Mouse (Mus musculus): ENCODE data around the gene Slc7a5. TPM values are rescaled to one million over a fixed set of nuclear protein-coding genes. Genes with fewer than 3 reads are reported as not detected.

The Slc7a5 gene
- polyA plus RNA-seq, 1 experiment from 2014 or later, result 10.2 TPM

DNA sequence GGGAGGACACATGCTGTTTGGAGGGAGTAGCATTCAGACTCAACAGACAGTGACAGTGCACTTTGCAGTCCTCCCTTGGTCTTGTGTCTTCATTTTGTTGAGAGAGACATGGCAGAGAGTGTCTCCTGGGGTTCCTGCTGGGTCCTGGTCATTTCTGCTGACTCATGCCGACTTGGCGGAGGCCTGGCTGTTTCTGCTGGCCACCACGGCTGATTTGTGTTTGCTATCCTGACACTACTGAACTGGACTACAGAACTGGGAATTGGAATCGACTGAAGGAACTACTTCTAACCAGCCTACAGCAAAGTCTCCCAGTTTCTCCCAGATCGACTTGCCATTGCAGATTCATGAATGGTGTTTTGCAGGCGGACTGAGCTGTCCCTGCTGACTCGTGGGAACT is 31.2 kb upstream of the Slc7a5 start:
- H3K4me2 ChIP-seq (ENCODE audit: low read length), result no peak overlapping the region
- H3K4me1 ChIP-seq (replicated peaks; ENCODE audit: insufficient read depth, low read length), result no peaks in the 10 kb centered on the region
- H3K9me3 ChIP-seq (replicated peaks; ENCODE audit: low read length), result no peaks in the 10 kb centered on the region
- no peak for TF ChIP-seq CTCF (IDR thresholded peaks at IDR 0.05; ENCODE audit: low read depth)
- DNase-seq (ENCODE audit: low spot score), result no peak
- no peaks in the 10 kb centered on the region for H3K36me3 ChIP-seq (ENCODE audit: insufficient read depth, low read length)
- ATAC-seq (replicated peaks; ENCODE audit: low FRiP score, low read depth), result no peak
- H3K27ac ChIP-seq, result no peak overlapping the region
- 87% methylated on average over 7 of the region's 7 CpGs for WGBS
- no peak overlapping the region for H3K4me3 ChIP-seq (replicated peaks; ENCODE audit: low read depth, low read length)
- no peak overlapping the region for H3K9ac ChIP-seq (ENCODE audit: low read depth, low read length)
- H3K27me3 ChIP-seq (ENCODE audit: insufficient read depth, low read length), result no peaks in the 10 kb centered on the region

DNA sequence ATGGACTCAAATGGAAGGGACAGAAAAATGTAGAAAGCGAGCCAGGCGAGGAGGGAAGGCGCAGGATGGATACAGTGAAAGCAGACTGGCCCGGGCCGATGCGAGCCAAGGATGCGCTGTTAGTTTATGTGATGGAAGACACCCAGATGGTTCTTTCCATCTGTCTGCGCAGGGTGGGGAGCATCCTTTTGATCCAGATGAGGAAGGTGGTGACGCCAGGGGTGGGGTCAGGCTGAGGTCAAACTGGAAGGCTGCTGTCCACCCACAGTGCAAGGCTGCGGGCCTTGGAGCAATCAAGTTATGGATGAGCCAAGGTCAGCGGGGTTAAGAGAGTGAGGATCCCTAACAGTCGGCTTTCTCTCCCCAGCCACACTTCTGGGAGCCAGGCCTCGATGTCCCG is 28.9 kb upstream of the Slc7a5 start:
- H3K9ac ChIP-seq (ENCODE audit: low read depth, low read length), result no peak overlapping the region
- no peaks in the 10 kb centered on the region for H3K27me3 ChIP-seq (ENCODE audit: insufficient read depth, low read length)
- no peak overlapping the region for H3K4me2 ChIP-seq (ENCODE audit: low read length)
- H3K36me3 ChIP-seq (ENCODE audit: insufficient read depth, low read length), result no peaks in the 10 kb centered on the region
- H3K9me3 ChIP-seq (replicated peaks; ENCODE audit: low read length), result no peaks in the 10 kb centered on the region
- no peak for TF ChIP-seq CTCF (IDR thresholded peaks at IDR 0.05; ENCODE audit: low read depth)
- no peak for DNase-seq (ENCODE audit: low spot score)
- no peaks in the 10 kb centered on the region for H3K4me1 ChIP-seq (replicated peaks; ENCODE audit: insufficient read depth, low read length)
- no peak overlapping the region for H3K4me3 ChIP-seq (replicated peaks; ENCODE audit: low read depth, low read length)
- ATAC-seq (replicated peaks; ENCODE audit: low FRiP score, low read depth), result 0 out of 2 replicates have a peak, but pooled peaks have one; percentile 17
- WGBS, result 55% methylated on average over 14 of the region's 14 CpGs
- no peak overlapping the region for H3K27ac ChIP-seq

DNA sequence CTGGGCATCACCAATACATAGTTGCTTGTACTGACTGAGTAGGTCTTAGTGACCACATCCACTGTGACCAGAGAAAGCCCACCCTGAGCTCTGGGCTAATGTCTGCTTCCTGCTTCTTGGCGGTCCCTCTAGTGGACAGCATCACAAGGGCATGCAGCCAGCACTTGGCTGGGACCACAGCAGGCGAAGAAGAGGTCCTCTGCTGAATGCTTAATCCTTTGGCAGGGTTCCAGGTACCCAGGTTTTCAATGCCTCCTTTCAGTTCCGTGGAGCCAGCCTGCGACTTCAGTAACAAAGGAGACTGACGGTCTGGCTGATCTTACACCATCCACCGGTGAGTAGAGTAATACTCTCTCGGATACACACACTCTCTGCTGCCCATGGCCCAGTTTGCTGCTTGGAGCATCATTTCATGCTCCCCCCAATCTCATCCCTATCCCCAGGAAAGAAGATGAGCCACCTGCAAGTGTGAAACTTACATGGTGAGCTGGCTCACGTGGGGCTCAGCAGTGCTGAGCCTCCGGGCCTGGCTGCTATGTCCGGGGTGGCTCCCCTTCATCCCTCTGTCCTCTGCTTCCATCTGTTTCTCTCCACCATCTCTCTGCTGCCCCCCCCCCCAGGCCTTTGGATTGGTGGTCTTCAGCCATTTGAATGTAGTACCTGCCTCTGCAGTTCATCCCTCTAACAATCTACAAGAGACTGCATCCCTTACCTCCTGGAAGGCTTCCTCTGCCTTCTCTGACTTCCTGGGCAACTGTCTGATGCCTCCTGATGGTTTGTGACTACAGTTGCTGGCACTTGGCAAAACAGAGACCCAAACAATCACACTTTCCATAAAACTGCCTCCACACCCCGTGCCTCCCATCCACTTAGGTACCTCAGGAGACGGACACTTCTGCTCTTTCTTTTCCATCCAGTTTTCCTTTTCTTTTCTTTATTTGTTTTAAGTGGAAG is 28.1 kb upstream of the Slc7a5 start:
- Histone ChIP-seq H3K4me2 (ENCODE audit: low read length) (no peak overlapping the region), H3K27ac (no peak overlapping the region), H3K27me3 (ENCODE audit: insufficient read depth, low read length) (no peaks in the 10 kb centered on the region), H3K4me3 (replicated peaks; ENCODE audit: low read depth, low read length) (no peak overlapping the region), H3K4me1 (replicated peaks; ENCODE audit: insufficient read depth, low read length) (no peaks in the 10 kb centered on the region), H3K9ac (ENCODE audit: low read depth, low read length) (no peak overlapping the region), H3K9me3 (replicated peaks; ENCODE audit: low read length) (no peaks in the 10 kb centered on the region), H3K36me3 (ENCODE audit: insufficient read depth, low read length) (no peaks in the 10 kb centered on the region)
- ATAC-seq (replicated peaks; ENCODE audit: low FRiP score, low read depth) (no peak; the same call in 1 of the 2 replicates), DNase-seq (ENCODE audit: low spot score) (peak; percentile 51)
- 64% methylated on average over 12 of the region's 12 CpGs for WGBS
- peak; percentile 60; the same call in 1 of the 2 replicates for TF ChIP-seq CTCF (IDR thresholded peaks at IDR 0.05; ENCODE audit: low read depth)

- Histone ChIP-seq H3K27me3 (ENCODE audit: insufficient read depth, low read length) (no peaks in the 10 kb centered on the region), H3K9me3 (replicated peaks; ENCODE audit: low read length) (no peaks in the 10 kb centered on the region), H3K36me3 (ENCODE audit: insufficient read depth, low read length) (no peaks in the 10 kb centered on the region), H3K4me3 (replicated peaks; ENCODE audit: low read depth, low read length) (no peak overlapping the region), H3K4me2 (ENCODE audit: low read length) (no peak overlapping the region), H3K27ac (no peak overlapping the region), H3K9ac (ENCODE audit: low read depth, low read length) (no peak overlapping the region; the same call in 1 of the 2 replicates), H3K4me1 (replicated peaks; ENCODE audit: insufficient read depth, low read length) (no peaks in the 10 kb centered on the region)
- DNase-seq (ENCODE audit: low spot score) (no peak), ATAC-seq (replicated peaks; ENCODE audit: low FRiP score, low read depth) (no peak)
- no peak for TF ChIP-seq CTCF (IDR thresholded peaks at IDR 0.05; ENCODE audit: low read depth)
Measured at GRCm38 (mm10) chr8:121934923-121935322, 27.4 kb upstream of the Slc7a5 start.

DNA sequence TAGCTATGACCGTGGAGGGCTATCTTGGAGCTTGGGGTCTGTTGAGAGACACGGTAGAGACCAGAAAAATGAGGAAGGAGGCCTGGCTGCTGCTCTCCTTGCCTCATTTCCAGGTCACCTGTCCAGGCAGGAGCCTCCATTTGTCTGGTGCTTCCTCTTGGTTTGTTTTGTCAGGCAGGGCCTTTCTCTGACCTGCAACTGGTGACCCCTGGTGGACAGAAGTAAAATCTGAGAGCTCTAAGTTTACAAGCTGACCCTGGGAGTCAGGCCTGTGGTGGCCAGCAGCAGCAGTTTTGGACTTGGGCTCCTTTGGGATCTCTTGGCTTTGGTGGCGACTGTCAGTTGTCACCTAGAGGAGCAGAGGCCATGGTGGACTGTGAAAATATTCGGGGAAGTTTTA is 27.0 kb upstream of the Slc7a5 start:
- H3K27ac ChIP-seq, result no peak overlapping the region
- H3K27me3 ChIP-seq (ENCODE audit: insufficient read depth, low read length), result no peaks in the 10 kb centered on the region
- H3K4me2 ChIP-seq (ENCODE audit: low read length), result no peak overlapping the region
- H3K4me1 ChIP-seq (replicated peaks; ENCODE audit: insufficient read depth, low read length), result no peaks in the 10 kb centered on the region
- ATAC-seq (replicated peaks; ENCODE audit: low FRiP score, low read depth) (no peak), DNase-seq (ENCODE audit: low spot score) (peak; percentile 79)
- no peak overlapping the region for H3K4me3 ChIP-seq (replicated peaks; ENCODE audit: low read depth, low read length)
- no peaks in the 10 kb centered on the region for H3K36me3 ChIP-seq (ENCODE audit: insufficient read depth, low read length)
- H3K9me3 ChIP-seq (replicated peaks; ENCODE audit: low read length), result no peaks in the 10 kb centered on the region
- whole genome bisulfite sequencing, result 33% methylated on average over 4 of the region's 4 CpGs
- TF ChIP-seq CTCF (IDR thresholded peaks at IDR 0.05; ENCODE audit: low read depth), result peak; percentile 78
- no peak overlapping the region for H3K9ac ChIP-seq (ENCODE audit: low read depth, low read length)

DNA sequence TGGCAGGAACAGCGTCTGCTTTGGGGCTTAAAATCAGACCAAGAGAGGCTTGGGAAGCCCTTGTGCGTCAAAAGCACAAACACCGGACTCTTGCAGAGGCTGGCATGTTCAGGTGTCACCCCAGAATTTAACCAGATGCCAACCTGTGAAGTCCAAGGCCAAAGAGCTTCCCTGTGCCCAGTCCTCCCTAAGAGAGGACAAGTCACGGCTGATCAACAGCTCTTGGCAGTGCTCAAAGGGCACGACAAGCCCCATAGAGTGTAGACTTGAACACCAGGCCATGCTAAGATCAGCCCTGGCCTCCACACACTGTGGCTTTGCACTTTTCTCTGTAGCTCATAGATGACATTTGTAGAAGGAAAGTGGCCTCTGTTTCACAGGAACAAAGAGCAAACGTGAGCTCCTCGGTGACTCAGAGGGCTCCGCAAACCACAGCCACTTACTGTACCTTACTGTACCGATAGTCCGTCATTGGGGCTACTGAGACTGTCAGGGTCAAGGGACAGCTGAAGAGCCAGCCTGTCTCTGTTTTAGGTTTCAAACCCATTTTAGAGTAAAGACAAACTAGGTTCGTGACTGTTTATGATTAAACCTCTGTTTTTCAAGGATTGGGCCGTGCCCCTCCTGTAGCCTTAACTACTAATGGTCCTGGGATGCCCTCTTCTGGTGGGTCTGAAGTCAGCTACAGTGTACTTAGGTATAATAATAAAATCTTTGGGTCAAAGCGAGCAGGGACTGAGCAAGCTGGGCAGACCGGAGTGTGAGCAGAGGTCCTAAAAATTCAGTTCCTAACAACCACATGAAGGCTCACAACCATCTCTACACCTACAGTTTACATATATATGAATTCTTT is 25.4 kb upstream of the Slc7a5 start:
- Histone ChIP-seq H3K4me1 (replicated peaks; ENCODE audit: insufficient read depth, low read length) (no peaks in the 10 kb centered on the region), H3K9me3 (replicated peaks; ENCODE audit: low read length) (no peaks in the 10 kb centered on the region), H3K9ac (ENCODE audit: low read depth, low read length) (no peak overlapping the region), H3K4me2 (ENCODE audit: low read length) (no peak overlapping the region), H3K36me3 (ENCODE audit: insufficient read depth, low read length) (no peaks in the 10 kb centered on the region), H3K27ac (no peak overlapping the region), H3K4me3 (replicated peaks; ENCODE audit: low read depth, low read length) (no peak overlapping the region), H3K27me3 (ENCODE audit: insufficient read depth, low read length) (no peaks in the 10 kb centered on the region)
- TF ChIP-seq CTCF (IDR thresholded peaks at IDR 0.05; ENCODE audit: low read depth), result peak; percentile 28
- DNase-seq (ENCODE audit: low spot score), result no peak
- no peak for ATAC-seq (replicated peaks; ENCODE audit: low FRiP score, low read depth)
- WGBS, result 86% methylated on average over 14 of the region's 14 CpGs
